Mouse (Mus musculus): ENCODE results near the gene Olfr898. TPM values are rescaled to one million over a fixed set of nuclear protein-coding genes. Genes with fewer than 3 reads are reported as not detected.

Olfr898 gene
- 0.15 TPM for polyA plus RNA-seq (2017; shearing (Covaris generic))

DNA sequence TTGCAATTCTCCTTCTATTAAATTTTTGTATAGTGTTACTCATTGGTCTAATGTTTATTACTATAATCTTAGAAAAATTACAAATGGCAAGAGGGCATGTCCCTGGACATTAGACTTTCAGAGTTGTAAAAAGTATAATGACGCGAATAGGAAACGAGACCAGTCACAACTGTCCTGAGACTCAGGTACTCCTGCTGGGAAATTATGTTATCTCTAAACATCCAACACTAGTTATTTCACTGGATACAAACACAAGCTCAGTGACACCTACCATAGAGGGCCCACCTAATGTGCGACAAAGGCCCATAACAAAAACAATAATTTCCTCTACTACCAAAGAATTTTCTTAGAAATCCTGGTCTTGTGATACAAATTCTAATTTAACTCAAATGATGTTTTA is at the start of gene Olfr898:
Gene Olfr898, plus strand, starts transcription at position 301 of the 400 bp plus-strand sequence.

DNA sequence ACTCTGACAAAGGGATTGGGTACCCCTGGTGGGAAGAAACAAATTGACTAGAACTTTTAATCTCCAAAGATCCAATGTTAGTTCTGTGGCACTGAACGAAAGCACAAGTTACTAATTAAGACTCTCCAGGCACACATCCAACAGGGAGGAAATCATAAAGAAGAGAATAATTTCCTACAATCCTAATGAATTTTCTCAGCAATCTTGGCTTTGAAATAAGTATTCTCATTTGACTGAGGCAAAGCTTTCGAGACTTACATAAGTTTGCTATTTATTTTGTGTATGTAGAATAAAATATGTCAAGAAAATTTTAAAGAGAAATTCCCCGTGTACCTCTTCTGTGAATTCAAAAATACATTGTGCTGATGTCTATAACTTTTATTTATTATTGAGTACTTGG is 19.5 kb upstream of the Olfr898 start, which contains the start of gene Olfr25:
Gene Olfr25, plus strand, starts transcription at position 301 of the 400 bp plus-strand sequence.

DNA sequence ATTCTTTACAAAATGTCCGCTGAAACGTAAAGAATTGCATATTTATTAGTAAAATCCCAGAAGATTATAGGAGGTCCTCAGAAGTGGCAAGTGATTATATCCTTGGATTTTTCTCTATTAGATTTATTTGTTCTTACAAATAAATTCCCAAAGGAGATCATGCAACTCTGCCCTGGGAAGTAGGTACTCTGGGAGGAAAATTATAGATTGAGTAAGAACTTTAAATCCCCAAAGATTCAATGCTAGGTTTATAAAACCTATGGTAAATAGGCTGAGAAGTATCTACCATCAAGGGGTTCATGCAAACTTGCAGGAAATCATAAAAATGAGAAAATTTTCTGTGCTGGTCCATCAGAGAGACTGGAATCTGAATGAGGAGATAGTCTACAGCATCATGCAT is 18.4 kb downstream of the Olfr898 start, which contains the start of gene Olfr250:
Gene Olfr250, plus strand, starts transcription at position 301 of the 400 bp plus-strand sequence.

DNA sequence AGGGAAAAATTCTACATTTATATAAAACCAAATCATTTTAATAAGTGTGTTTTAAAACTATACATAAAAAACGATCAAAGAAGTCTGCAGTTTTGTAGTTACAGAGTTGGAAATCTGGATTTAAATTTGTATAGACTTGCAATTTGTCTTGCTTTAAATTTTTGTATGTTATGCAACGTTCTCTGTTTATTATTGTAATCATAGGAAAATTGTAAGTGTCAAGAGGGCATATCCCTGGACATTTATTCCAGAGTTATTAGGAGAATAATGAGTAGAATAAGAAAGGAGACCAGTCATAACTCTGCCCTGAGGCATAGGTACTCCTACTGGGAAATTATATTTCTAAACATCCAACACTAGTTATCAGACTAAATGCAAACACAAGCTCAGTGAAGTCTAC is 28.6 kb downstream of the Olfr898 start, which contains the start of gene Olfr251:
Gene Olfr251, plus strand, starts transcription at position 301 of the 400 bp plus-strand sequence.

DNA sequence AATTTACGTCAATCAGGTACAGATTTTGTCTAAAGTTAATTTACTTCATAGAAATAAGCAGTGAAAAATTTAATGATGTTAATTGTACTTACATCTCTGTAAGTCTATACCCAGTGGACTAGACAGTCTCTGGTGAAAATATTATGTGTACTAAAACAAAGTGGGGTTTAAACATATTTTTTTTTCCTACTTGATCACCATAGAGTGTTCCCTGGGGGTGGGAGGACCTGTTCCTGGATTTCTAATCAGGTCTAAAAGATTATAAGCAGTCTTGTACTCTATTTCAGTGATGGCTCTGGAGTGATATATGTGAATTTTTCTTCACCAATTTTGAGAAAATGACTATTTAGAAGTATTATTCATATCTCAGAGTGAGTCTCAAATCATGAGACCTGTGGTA is 53.2 kb downstream of the Olfr898 start, which contains the start of gene Olfr147:
Gene Olfr147, plus strand, starts transcription at position 301 of the 400 bp plus-strand sequence.

Other genes starting within 250 kb of the Olfr898 start
- not detected for gene Olfr888, start 240.3 kb upstream of the Olfr898 start, polyA plus RNA-seq (2017; shearing (Covaris generic))
- gene Olfr889, start 233.2 kb upstream of the Olfr898 start, polyA plus RNA-seq (2017; shearing (Covaris generic)), result 0.12 TPM
- gene Olfr890, start 205.9 kb upstream of the Olfr898 start, polyA plus RNA-seq (2017; shearing (Covaris generic)), result 0.12 TPM
- not detected for gene Olfr891, start 167.6 kb upstream of the Olfr898 start, polyA plus RNA-seq (2017; shearing (Covaris generic))
- not detected for gene Olfr893, start 140.0 kb upstream of the Olfr898 start, polyA plus RNA-seq (2017; shearing (Covaris generic))
- gene Olfr894, start 130.4 kb upstream of the Olfr898 start, polyA plus RNA-seq (2017; shearing (Covaris generic)), result not detected
- gene Olfr143, start 95.6 kb upstream of the Olfr898 start, polyA plus RNA-seq (2017; shearing (Covaris generic)), result not detected
- gene Olfr895, start 80.6 kb upstream of the Olfr898 start, polyA plus RNA-seq (2017; shearing (Covaris generic)), result not detected
- not detected for gene Olfr896-ps1, start 57.3 kb upstream of the Olfr898 start, polyA plus RNA-seq (2017; shearing (Covaris generic))
- not detected for gene Olfr25, start 19.4 kb upstream of the Olfr898 start, polyA plus RNA-seq (2017; shearing (Covaris generic))
- gene Olfr250, start 18.5 kb downstream of the Olfr898 start, polyA plus RNA-seq (2017; shearing (Covaris generic)), result 0.15 TPM
- not detected for gene Olfr251, start 28.7 kb downstream of the Olfr898 start, polyA plus RNA-seq (2017; shearing (Covaris generic))
- gene Olfr147, start 53.3 kb downstream of the Olfr898 start, polyA plus RNA-seq (2017; shearing (Covaris generic)), result not detected
- gene Olfr901, start 81.0 kb downstream of the Olfr898 start, polyA plus RNA-seq (2017; shearing (Covaris generic)), result not detected
- not detected for gene Olfr902, start 99.2 kb downstream of the Olfr898 start, polyA plus RNA-seq (2017; shearing (Covaris generic))
- not detected for gene Olfr904, start 114.7 kb downstream of the Olfr898 start, polyA plus RNA-seq (2017; shearing (Covaris generic))
- gene Olfr905, start 122.7 kb downstream of the Olfr898 start, polyA plus RNA-seq (2017; shearing (Covaris generic)), result 0.09 TPM
- gene Olfr906, start 138.7 kb downstream of the Olfr898 start, polyA plus RNA-seq (2017; shearing (Covaris generic)), result not detected
- not detected for gene Olfr907, start 147.4 kb downstream of the Olfr898 start, polyA plus RNA-seq (2017; shearing (Covaris generic))
- 0.10 TPM for gene Olfr911-ps1, start 173.2 kb downstream of the Olfr898 start, polyA plus RNA-seq (2017; shearing (Covaris generic))
- gene Olfr910, start 189.4 kb downstream of the Olfr898 start, polyA plus RNA-seq (2017; shearing (Covaris generic)), result not detected
- gene Olfr912, start 231.8 kb downstream of the Olfr898 start, polyA plus RNA-seq (2017; shearing (Covaris generic)), result 0.16 TPM
- not detected for gene Olfr913, start 244.3 kb downstream of the Olfr898 start, polyA plus RNA-seq (2017; shearing (Covaris generic))

Data from effector memory CD4-positive, alpha-beta T cell, adult 5 months (primary cell).